Mouse (Mus musculus): ENCODE results near the gene Dnph1. TPM values are rescaled to one million over a fixed set of nuclear protein-coding genes. Genes with fewer than 3 reads are reported as not detected.

Gene Dnph1
- 23.8 and 24.7 TPM in 2 replicates for polyA plus RNA-seq (2015; fragmentation: Nextera tagmentation; extraction: Ambion mirVana)

DNA sequence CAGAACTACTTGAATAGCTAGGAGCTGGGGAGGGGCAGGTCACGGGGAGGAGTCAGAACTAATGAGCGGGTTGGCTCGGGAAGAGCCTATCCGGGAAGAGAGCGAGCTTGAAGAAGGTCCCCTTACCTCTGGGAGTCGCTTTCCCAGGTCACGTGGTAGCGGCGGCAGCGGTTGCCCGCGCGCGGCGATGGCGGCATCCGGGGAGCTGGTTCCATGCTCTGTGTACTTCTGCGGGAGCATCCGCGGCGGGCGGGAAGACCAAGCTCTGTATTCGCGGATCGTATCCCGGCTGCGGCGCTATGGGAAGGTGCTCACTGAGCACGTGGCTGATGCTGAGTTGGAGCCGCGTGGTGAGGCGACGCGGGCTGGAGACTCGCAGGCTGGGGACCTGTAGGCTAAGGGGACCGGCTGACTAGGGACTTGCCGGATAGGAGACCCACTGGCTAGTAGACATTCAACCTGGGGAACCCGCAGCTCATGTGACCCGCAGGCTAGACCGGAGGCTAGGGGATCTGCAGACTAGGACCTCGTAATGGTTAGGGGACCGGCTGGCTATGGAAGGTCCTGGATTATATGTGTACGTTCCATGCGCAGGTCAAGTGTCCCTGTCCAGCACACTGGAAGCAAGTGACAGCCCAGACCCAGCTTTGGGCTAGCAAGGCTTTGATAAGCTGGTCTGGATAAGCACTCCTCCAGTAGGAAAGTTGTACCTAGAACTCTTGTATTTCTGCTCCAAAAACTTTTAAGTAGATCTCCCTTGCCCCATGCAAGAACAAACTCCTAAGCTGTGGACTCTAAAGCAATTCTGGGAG, at the start of gene Dnph1:
Gene Dnph1 (plus strand): TSS at position 89 of the 812 bp plus-strand sequence.
- Histone ChIP-seq H3K27me3 (ENCODE audit: control insufficient read depth, insufficient read depth, low read length) (no peaks in the 10 kb centered on the region), H3K4me2 (replicated peaks; ENCODE audit: low read depth) (peak within 1 kb of the TSS; percentile 75), H3K4me3 (ENCODE audit: low read depth, low read length) (peak within 1 kb of the TSS; percentile 43), H3K36me3 (ENCODE audit: control insufficient read depth, insufficient read depth, low read length) (no peaks in the 10 kb centered on the region), H3K9me3 (ENCODE audit: control insufficient read depth, low read length) (no peaks in the 10 kb centered on the region), H3K27ac (replicated peaks) (no peak within 1 kb of the TSS), H3K4me1 (replicated peaks; ENCODE audit: control insufficient read depth, insufficient read depth) (no peaks in the 10 kb centered on the region), H3K9ac (ENCODE audit: low read length) (peak within 1 kb of the TSS; percentile 61)
- DNase-seq (ENCODE audit: low spot score) (peak; percentile 84), ATAC-seq (ENCODE audit: low FRiP score, low TSS enrichment) (peak; percentile 88)
- TF ChIP-seq EP300 (optimal IDR thresholded peaks at IDR 0.05): no peak
- no peak for TF ChIP-seq CTCF (IDR thresholded peaks at IDR 0.05; ENCODE audit: low read depth)
- under 1% methylated on average over 44 of the region's 44 CpGs for WGBS

DNA sequence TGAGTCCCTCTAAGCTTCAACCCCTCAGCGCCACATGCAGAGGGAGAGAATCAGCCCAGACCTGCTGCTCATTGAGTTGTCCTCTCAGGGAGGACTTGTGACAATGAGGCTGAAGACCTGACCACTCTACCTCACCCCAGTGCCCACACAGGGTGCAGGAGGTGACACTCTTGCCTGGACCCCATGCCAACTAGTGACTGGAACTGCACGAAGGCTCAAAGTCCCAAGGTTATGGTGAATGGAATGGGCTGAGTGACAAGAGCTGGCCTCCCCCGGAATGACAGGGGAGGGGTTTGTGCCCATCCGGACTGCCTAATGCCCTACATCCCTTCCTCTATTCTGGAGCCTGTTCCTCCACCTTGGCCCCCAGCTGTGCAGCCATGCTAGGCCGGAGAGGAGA, 43.8 kb upstream of the Dnph1 start:
- no peak overlapping the region for H3K9ac ChIP-seq (ENCODE audit: low read length)
- H3K4me1 ChIP-seq (replicated peaks; ENCODE audit: control insufficient read depth, insufficient read depth): peaks cover 5% of the 10 kb centered on the region; the same call in 1 of the 2 replicates
- no peaks in the 10 kb centered on the region; the same call in 1 of the 2 replicates for H3K27me3 ChIP-seq (ENCODE audit: control insufficient read depth, insufficient read depth, low read length)
- H3K4me3 ChIP-seq (ENCODE audit: low read depth, low read length): no peak overlapping the region
- no peaks in the 10 kb centered on the region for H3K36me3 ChIP-seq (ENCODE audit: control insufficient read depth, insufficient read depth, low read length)
- TF ChIP-seq EP300 (optimal IDR thresholded peaks at IDR 0.05): no peak
- TF ChIP-seq CTCF (IDR thresholded peaks at IDR 0.05; ENCODE audit: low read depth): no peak
- WGBS: 51% methylated on average over 5 of the region's 5 CpGs
- no peak for ATAC-seq (ENCODE audit: low FRiP score, low TSS enrichment)
- H3K9me3 ChIP-seq (ENCODE audit: control insufficient read depth, low read length): no peaks in the 10 kb centered on the region
- no peak overlapping the region for H3K27ac ChIP-seq (replicated peaks)
- H3K4me2 ChIP-seq (replicated peaks; ENCODE audit: low read depth): no peak overlapping the region
- no peak for DNase-seq (ENCODE audit: low spot score)

DNA sequence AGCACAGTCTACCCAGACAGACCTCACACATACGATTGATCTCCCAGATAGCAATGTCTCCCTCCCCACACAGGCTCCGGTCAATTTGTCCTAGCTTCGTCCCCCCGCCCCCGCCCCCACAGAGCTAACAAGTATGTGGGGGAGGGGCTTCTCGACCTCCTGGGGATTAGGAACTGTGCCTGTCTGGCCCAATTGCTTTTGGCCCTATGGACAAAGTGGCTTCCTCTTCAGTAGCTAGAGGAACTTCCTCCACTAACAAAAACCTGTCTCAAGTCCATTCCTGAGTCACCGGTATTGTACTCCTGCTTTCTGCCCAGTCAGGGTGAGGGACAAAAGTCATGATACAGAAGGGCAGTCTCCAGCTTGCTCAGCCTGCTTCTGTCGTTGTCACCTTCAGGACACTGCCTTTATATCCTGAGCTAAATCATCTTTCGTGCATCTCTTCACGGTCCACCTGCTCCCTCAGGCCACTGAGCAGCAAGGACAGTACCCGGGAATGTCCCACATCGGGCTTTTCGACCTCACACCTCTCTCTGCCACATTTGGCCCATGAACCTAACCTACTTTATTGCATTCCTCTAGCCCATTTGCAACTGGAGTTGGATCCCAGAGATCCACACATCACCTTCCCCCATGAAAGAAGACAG, 43.1 kb upstream of the Dnph1 start:
- H3K27me3 ChIP-seq (ENCODE audit: control insufficient read depth, insufficient read depth, low read length): no peaks in the 10 kb centered on the region; the same call in 1 of the 2 replicates
- no peak for DNase-seq (ENCODE audit: low spot score)
- no peaks in the 10 kb centered on the region for H3K9me3 ChIP-seq (ENCODE audit: control insufficient read depth, low read length)
- no peak overlapping the region for H3K27ac ChIP-seq (replicated peaks)
- peaks cover 5% of the 10 kb centered on the region; the same call in 1 of the 2 replicates for H3K4me1 ChIP-seq (replicated peaks; ENCODE audit: control insufficient read depth, insufficient read depth)
- H3K4me3 ChIP-seq (ENCODE audit: low read depth, low read length): no peak overlapping the region
- TF ChIP-seq CTCF (IDR thresholded peaks at IDR 0.05; ENCODE audit: low read depth) (no peak), EP300 (optimal IDR thresholded peaks at IDR 0.05) (no peak)
- no peak overlapping the region for H3K9ac ChIP-seq (ENCODE audit: low read length)
- H3K36me3 ChIP-seq (ENCODE audit: control insufficient read depth, insufficient read depth, low read length): no peaks in the 10 kb centered on the region
- WGBS: 22% methylated on average over 13 of the region's 13 CpGs
- no peak for ATAC-seq (ENCODE audit: low FRiP score, low TSS enrichment)
- H3K4me2 ChIP-seq (replicated peaks; ENCODE audit: low read depth): peak overlapping the region; percentile 70; the same call in 1 of the 2 replicates

DNA sequence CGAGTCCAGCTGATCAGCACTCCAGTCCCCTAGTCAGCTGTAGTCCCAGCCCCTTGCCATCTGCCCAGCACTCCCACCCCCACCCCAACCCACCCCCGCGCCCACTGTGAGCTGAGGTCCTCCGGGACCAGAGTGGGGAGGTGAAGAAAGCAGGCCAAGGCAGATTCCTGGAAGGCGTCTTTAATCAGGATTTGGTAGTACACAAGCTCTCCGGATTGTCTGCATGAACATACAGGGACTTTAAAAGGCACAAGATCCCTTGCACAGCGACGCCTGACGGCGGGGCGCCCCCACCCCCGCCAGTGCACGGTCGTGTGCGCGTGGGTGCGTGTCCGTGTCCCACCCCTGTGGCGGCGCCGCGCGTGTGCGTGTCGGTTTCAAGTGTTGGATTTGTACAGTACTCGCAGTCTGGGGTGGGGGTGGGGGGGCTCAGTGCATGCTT, 42.5 kb upstream of the Dnph1 start:
- Histone ChIP-seq H3K36me3 (ENCODE audit: control insufficient read depth, insufficient read depth, low read length) (no peaks in the 10 kb centered on the region), H3K27ac (replicated peaks) (no peak overlapping the region), H3K4me1 (replicated peaks; ENCODE audit: control insufficient read depth, insufficient read depth) (peaks cover 5% of the 10 kb centered on the region; the same call in 1 of the 2 replicates), H3K4me3 (ENCODE audit: low read depth, low read length) (peak overlapping the region; percentile 37), H3K9ac (ENCODE audit: low read length) (no peak overlapping the region), H3K27me3 (ENCODE audit: control insufficient read depth, insufficient read depth, low read length) (no peaks in the 10 kb centered on the region; the same call in 1 of the 2 replicates), H3K4me2 (replicated peaks; ENCODE audit: low read depth) (peak overlapping the region; percentile 70), H3K9me3 (ENCODE audit: control insufficient read depth, low read length) (no peaks in the 10 kb centered on the region)
- WGBS: 4% methylated on average over 26 of the region's 26 CpGs
- peak; percentile 44 for TF ChIP-seq CTCF (IDR thresholded peaks at IDR 0.05; ENCODE audit: low read depth)
- no peak for TF ChIP-seq EP300 (optimal IDR thresholded peaks at IDR 0.05)
- DNase-seq (ENCODE audit: low spot score): no peak
- no peak for ATAC-seq (ENCODE audit: low FRiP score, low TSS enrichment)

DNA sequence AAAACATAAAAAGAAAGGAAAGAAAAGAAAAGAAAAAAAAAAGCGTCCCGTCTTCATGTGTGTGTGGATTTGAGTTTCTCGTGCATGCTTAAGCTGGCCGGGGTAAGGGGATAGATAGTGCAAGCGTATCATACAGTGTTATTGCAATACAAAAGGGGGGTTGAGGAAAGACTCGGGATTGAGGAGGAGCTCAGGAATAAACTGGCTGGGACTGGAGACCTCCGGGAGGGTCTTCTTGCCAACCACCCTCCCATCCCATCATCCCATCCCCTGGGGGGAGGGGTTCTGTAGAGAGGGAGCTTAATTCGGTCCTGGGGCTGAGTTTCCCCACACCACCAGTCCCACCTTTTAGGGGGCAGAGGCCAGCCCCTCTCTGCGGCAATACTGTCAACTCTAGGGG, 42.0 kb upstream of the Dnph1 start:
- no peak for DNase-seq (ENCODE audit: low spot score)
- H3K9ac ChIP-seq (ENCODE audit: low read length): no peak overlapping the region
- H3K4me3 ChIP-seq (ENCODE audit: low read depth, low read length): peak overlapping the region; percentile 37
- no peak for ATAC-seq (ENCODE audit: low FRiP score, low TSS enrichment)
- 2% methylated on average over 9 of the region's 9 CpGs for WGBS
- H3K27me3 ChIP-seq (ENCODE audit: control insufficient read depth, insufficient read depth, low read length): no peaks in the 10 kb centered on the region; the same call in 1 of the 2 replicates
- H3K4me2 ChIP-seq (replicated peaks; ENCODE audit: low read depth): peak overlapping the region; percentile 70
- H3K9me3 ChIP-seq (ENCODE audit: control insufficient read depth, low read length): no peaks in the 10 kb centered on the region
- peaks cover 5% of the 10 kb centered on the region; the same call in 1 of the 2 replicates for H3K4me1 ChIP-seq (replicated peaks; ENCODE audit: control insufficient read depth, insufficient read depth)
- no peak for TF ChIP-seq CTCF (IDR thresholded peaks at IDR 0.05; ENCODE audit: low read depth)
- TF ChIP-seq EP300 (optimal IDR thresholded peaks at IDR 0.05): no peak
- H3K27ac ChIP-seq (replicated peaks): no peak overlapping the region
- H3K36me3 ChIP-seq (ENCODE audit: control insufficient read depth, insufficient read depth, low read length): no peaks in the 10 kb centered on the region
